Mouse (Mus musculus) heart, embryonic 16.5 days (tissue): ENCODE results near the gene Fgd4. TPM values are rescaled to one million over a fixed set of nuclear protein-coding genes. Genes with fewer than 3 reads are reported as not detected.

ENCODE experiments used
- ATAC-seq: fragments of 200-750 bp; cut with Nextera tagmentation; replicated peaks from 2 replicates; pipeline ENCODE4 v1.8.0; 2017; ENCODE audit warnings: moderate number of reproducible peaks; ENCODE audit not compliant: insufficient read depth, low FRiP score; ENCODE audit errors: extremely low read depth
- H3K27ac ChIP-seq: fragments of 300-500 bp; sonication (generic); 2 replicates; pipeline ENCODE4 v1.5.1; 2014; ENCODE audit warnings: mild to moderate bottlenecking, low read length, control low read depth, moderate library complexity
- H3K27me3 ChIP-seq: fragments of 300-500 bp; sonication (generic); 2 replicates; pipeline ENCODE4 v1.6.1; 2014; ENCODE audit warnings: low read length, mixed read lengths; ENCODE audit not compliant: control insufficient read depth, insufficient read depth
- H3K36me3 ChIP-seq: fragments of 300-500 bp; sonication (generic); 2 replicates; pipeline ENCODE4 v1.6.1; 2014; ENCODE audit not compliant: control insufficient read depth, insufficient read depth
- H3K4me1 ChIP-seq: fragments of 300-500 bp; sonication (generic); 2 replicates; pipeline ENCODE4 v1.6.1; 2014; ENCODE audit warnings: low read length, mixed read lengths; ENCODE audit not compliant: control insufficient read depth, insufficient read depth
- H3K4me2 ChIP-seq: fragments of 300-500 bp; sonication (generic); 2 replicates; pipeline ENCODE4 v1.6.1; 2014; ENCODE audit warnings: low read depth, mild to moderate bottlenecking, control low read depth, low read length
- H3K4me3 ChIP-seq: fragments of 300-500 bp; sonication (generic); 2 replicates; pipeline ENCODE4 v1.5.1; 2014; ENCODE audit warnings: mild to moderate bottlenecking, control low read depth, low read length
- H3K9ac ChIP-seq: fragments of 300-500 bp; sonication (generic); 2 replicates; pipeline ENCODE4 v1.6.1; 2014; ENCODE audit warnings: low read length, control low read depth
- H3K9me3 ChIP-seq: fragments of 300-500 bp; sonication (generic); replicated peaks from 2 replicates; pipeline ENCODE4 v1.6.1; 2016; ENCODE audit warnings: low read length; ENCODE audit not compliant: control insufficient read depth
- WGBS: fragments of 180-500 bp; shearing (Covaris S2); extraction: QIAGEN DNeasy Blood & Tissue Kit; methylation state at CpG from one replicate; pipeline ENCODE4 v1.1.7; 2014; 5-methylcytosine and 5-hydroxymethylcytosine counted together
- polyA plus RNA-seq: library from polyadenylated mRNA; unstranded; fragments of >200 nt; fragmentation: Nextera tagmentation; extraction: Ambion mirVana; gene quantifications from 2 replicates; pipeline ENCODE4 v1.2.1, GENCODE M21; 2015

Fgd4 gene
- 10.8 and 11.4 TPM in 2 replicates for polyA plus RNA-seq

- no peak for ATAC-seq
- peak within 1 kb of the TSS; percentile 88 for H3K9ac ChIP-seq
- peak within 1 kb of the TSS; percentile 90 for H3K4me2 ChIP-seq
- no peaks in the 10 kb centered on the region for H3K36me3 ChIP-seq
- H3K27me3 ChIP-seq: no peaks in the 10 kb centered on the region
- H3K4me1 ChIP-seq: peaks cover 4% of the 10 kb centered on the region
- peak within 1 kb of the TSS; percentile 26 for H3K27ac ChIP-seq
- whole genome bisulfite sequencing: 50% methylated on average over 5 of the region's 5 CpGs
- peak within 1 kb of the TSS; percentile 80 for H3K4me3 ChIP-seq
- no peaks in the 10 kb centered on the region for H3K9me3 ChIP-seq
Measured at GRCm38 (mm10) chr16:16600461-16600860, at the start of gene Fgd4. Gene Fgd4, minus strand, starts transcription at chr16:16600549.

- WGBS: 70% methylated on average over 1 of the region's 1 CpGs
- Histone ChIP-seq H3K36me3 (no peaks in the 10 kb centered on the region), H3K4me3 (no peak overlapping the region), H3K27me3 (no peaks in the 10 kb centered on the region), H3K9me3 (no peaks in the 10 kb centered on the region), H3K9ac (no peak overlapping the region), H3K4me2 (no peak overlapping the region), H3K27ac (no peak overlapping the region), H3K4me1 (no peaks in the 10 kb centered on the region)
- ATAC-seq: no peak
Measured at GRCm38 (mm10) chr16:16645148-16645547, 44.8 kb upstream of the Fgd4 start.

GRCm38 (mm10) chr16:16633730-16634129 lies 33.4 kb upstream of the Fgd4 start:
- Histone ChIP-seq H3K9ac (no peak overlapping the region), H3K36me3 (no peaks in the 10 kb centered on the region), H3K9me3 (peaks cover 8% of the 10 kb centered on the region; the same call in 1 of the 2 replicates), H3K4me2 (no peak overlapping the region), H3K4me3 (no peak overlapping the region), H3K27me3 (no peaks in the 10 kb centered on the region), H3K27ac (no peak overlapping the region), H3K4me1 (no peaks in the 10 kb centered on the region)
- no peak for ATAC-seq

- Histone ChIP-seq H3K27ac (peak overlapping the region; percentile 26), H3K4me1 (peaks cover 4% of the 10 kb centered on the region), H3K9me3 (no peaks in the 10 kb centered on the region), H3K9ac (peak overlapping the region; percentile 88), H3K4me2 (peak overlapping the region; percentile 90), H3K36me3 (no peaks in the 10 kb centered on the region), H3K27me3 (no peaks in the 10 kb centered on the region), H3K4me3 (peak overlapping the region; percentile 80)
- WGBS: under 1% methylated on average over 77 of the region's 77 CpGs
- ATAC-seq: peak; percentile 88
Measured at GRCm38 (mm10) chr16:16599586-16600401, 555 bp downstream of the Fgd4 start.

- H3K4me3 ChIP-seq: no peak overlapping the region
- H3K9me3 ChIP-seq: no peaks in the 10 kb centered on the region
- no peak overlapping the region for H3K9ac ChIP-seq
- no peak overlapping the region for H3K4me2 ChIP-seq
- no peaks in the 10 kb centered on the region for H3K36me3 ChIP-seq
- H3K27ac ChIP-seq: no peak overlapping the region
- no peak for ATAC-seq
- H3K27me3 ChIP-seq: no peaks in the 10 kb centered on the region
- H3K4me1 ChIP-seq: peaks cover 7% of the 10 kb centered on the region
Measured at GRCm38 (mm10) chr16:16596582-16596981, 3.8 kb downstream of the Fgd4 start.

GRCm38 (mm10) chr16:16592622-16593021 lies 7.7 kb downstream of the Fgd4 start:
- H3K4me3 ChIP-seq: no peak overlapping the region
- H3K27me3 ChIP-seq: no peaks in the 10 kb centered on the region
- ATAC-seq: no peak

GRCm38 (mm10) chr16:16584409-16585032 lies 15.8 kb downstream of the Fgd4 start:
- peaks cover 2% of the 10 kb centered on the region; the same call in 1 of the 2 replicates for H3K4me1 ChIP-seq
- no peak overlapping the region for H3K9ac ChIP-seq
- no peaks in the 10 kb centered on the region for H3K9me3 ChIP-seq
- no peak overlapping the region for H3K27ac ChIP-seq
- ATAC-seq: peak; percentile 78
- H3K4me2 ChIP-seq: no peak overlapping the region
- H3K27me3 ChIP-seq: no peaks in the 10 kb centered on the region
- H3K36me3 ChIP-seq: no peaks in the 10 kb centered on the region
- no peak overlapping the region for H3K4me3 ChIP-seq
- WGBS: 49% methylated on average over 4 of the region's 4 CpGs

More at GRCm38 (mm10) chr16:16592622-16593021, 7.7 kb downstream of the Fgd4 start:
- Histone ChIP-seq H3K9ac (no peak overlapping the region), H3K27ac (no peak overlapping the region), H3K4me1 (0 out of 2 replicates have a peak, but pooled peaks cover 3% of the 10 kb centered on the region), H3K9me3 (no peaks in the 10 kb centered on the region), H3K36me3 (no peaks in the 10 kb centered on the region), H3K4me2 (no peak overlapping the region)

- Histone ChIP-seq H3K4me1 (no peaks in the 10 kb centered on the region), H3K36me3 (no peaks in the 10 kb centered on the region), H3K27me3 (no peaks in the 10 kb centered on the region), H3K4me2 (no peak overlapping the region), H3K9ac (no peak overlapping the region), H3K27ac (no peak overlapping the region), H3K4me3 (no peak overlapping the region), H3K9me3 (no peaks in the 10 kb centered on the region)
- ATAC-seq: no peak
Measured at GRCm38 (mm10) chr16:16576556-16576955, 23.8 kb downstream of the Fgd4 start.

GRCm38 (mm10) chr16:16574508-16574907 lies 25.8 kb downstream of the Fgd4 start:
- Histone ChIP-seq H3K36me3 (no peaks in the 10 kb centered on the region), H3K4me3 (no peak overlapping the region), H3K9me3 (no peaks in the 10 kb centered on the region), H3K9ac (no peak overlapping the region), H3K4me2 (no peak overlapping the region), H3K27ac (no peak overlapping the region), H3K27me3 (no peaks in the 10 kb centered on the region), H3K4me1 (no peaks in the 10 kb centered on the region)
- ATAC-seq: no peak
